9 mouse cellular contexts compared by ENCODE assay signal in the genomic region with DNA sequence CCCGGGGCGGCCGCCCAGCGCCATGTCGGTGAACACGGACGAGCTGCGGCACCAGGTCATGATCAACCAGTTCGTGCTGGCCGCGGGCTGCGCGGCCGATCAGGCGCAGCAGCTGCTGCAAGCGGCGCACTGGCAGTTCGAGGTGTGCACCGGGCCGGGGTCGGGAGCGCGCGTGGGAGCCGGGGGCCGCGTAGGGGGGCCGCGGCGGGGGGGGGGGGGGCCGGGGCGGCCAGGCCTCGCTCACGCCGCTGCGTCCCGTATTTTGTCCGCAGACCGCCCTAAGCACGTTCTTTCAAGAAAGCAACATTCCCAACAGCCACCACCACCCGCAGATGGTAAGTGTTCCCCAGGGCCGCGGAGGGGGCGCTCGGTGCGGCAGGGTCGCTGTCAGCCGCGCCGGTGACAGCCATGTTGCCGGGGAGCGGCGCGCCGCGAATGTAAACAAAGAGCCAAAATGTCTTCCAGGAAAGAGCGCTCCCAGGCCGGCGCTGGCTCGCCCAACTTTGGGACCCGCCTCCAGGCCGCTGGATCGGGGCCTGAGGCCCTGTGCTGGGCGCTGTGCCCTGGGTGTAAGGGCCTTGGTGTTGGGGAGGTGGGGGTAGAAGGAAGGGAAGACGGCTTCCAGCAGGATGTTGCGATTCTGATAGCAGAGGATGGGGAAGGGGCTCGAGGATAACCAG. TPM values are rescaled to one million over a fixed set of nuclear protein-coding genes. Genes with fewer than 3 reads are reported as not detected.
DNase-seq lines count a peak whose midpoint lies in the region; ATAC-seq and TF ChIP-seq lines count a peak whose summit lies in the region.
"Had no signal": no experiment of that assay in that cellular context is flagged by ENCODE, and none has a peak within 500 bp of the region (broad histone marks: within the 10 kb centered on the region; RNA-seq: fewer than 3 reads in every experiment).

No protein-coding gene starts in this region.

- H3K27ac ChIP-seq in heart, embryonic 16.5 days (ENCODE audit: low read length) = peak overlapping the region; percentile 94

- no peaks in the 10 kb centered on the region for H3K9me3 ChIP-seq in E14TG2a.4 (ENCODE audit: low read length)
- no peaks in the 10 kb centered on the region for H3K9me3 ChIP-seq in heart, embryonic 16.5 days (replicated peaks; ENCODE audit: control insufficient read depth, low read length)

- peak overlapping the region; percentile 94 for H3K9ac ChIP-seq in heart, embryonic 16.5 days (ENCODE audit: low read length)

- no peak for TF ChIP-seq CTCF in E14TG2a.4 (conservative IDR thresholded peaks at IDR 0.05; ENCODE audit: low read length)

- peak; percentile 18; the same call in 1 of the 2 replicates for ATAC-seq in erythroid progenitor cell, adult 5-6 weeks (replicated peaks; ENCODE audit: low FRiP score, poor library complexity, severe bottlenecking)
- ATAC-seq in heart, embryonic 16.5 days (replicated peaks; ENCODE audit: extremely low read depth, insufficient read depth, low FRiP score) = peak; percentile 24

- peak overlapping the region; percentile 94 for H3K4me3 ChIP-seq in E14TG2a.4 (replicated peaks; ENCODE audit: low read length)
- H3K4me3 ChIP-seq in heart, embryonic 16.5 days (ENCODE audit: low read length) = peak overlapping the region; percentile 95

- H3K4me2 ChIP-seq in heart, embryonic 16.5 days (ENCODE audit: low read depth, low read length) = peak overlapping the region; percentile 77

- H3K36me3 ChIP-seq in E14TG2a.4 (ENCODE audit: insufficient read depth, low read length) = peaks cover 39% of the 10 kb centered on the region
- H3K36me3 ChIP-seq in heart, embryonic 16.5 days (ENCODE audit: control insufficient read depth, insufficient read depth) = peaks cover 13% of the 10 kb centered on the region

- WGBS in heart, embryonic 16.5 days = 1% methylated on average over 43 of the region's 67 CpGs

- peak; percentile 51 for DNase-seq in brain, adult 2 months (ENCODE audit: low read depth, low spot score)
- DNase-seq in kidney, postnatal 36 days = peak; percentile 62 to 79
- peak; percentile 90 for DNase-seq in lung, postnatal 10 days
- peak; percentile 44 to 53 for DNase-seq in right cerebral cortex, adult 2 months (ENCODE audit: low spot score in 2 of 2)
- DNase-seq in urinary bladder, postnatal 25 days (ENCODE audit: low spot score) = peak; percentile 65

- H3K4me1 ChIP-seq in E14TG2a.4 (replicated peaks; ENCODE audit: low read depth, low read length) = peaks cover 74% of the 10 kb centered on the region
- peaks cover 36% of the 10 kb centered on the region for H3K4me1 ChIP-seq in heart, embryonic 16.5 days (ENCODE audit: control insufficient read depth, insufficient read depth, low read length)

- no peaks in the 10 kb centered on the region for H3K27me3 ChIP-seq in E14TG2a.4 (ENCODE audit: insufficient read depth, low read length)
- H3K27me3 ChIP-seq in heart, embryonic 16.5 days (ENCODE audit: control insufficient read depth, insufficient read depth, low read length) = no peaks in the 10 kb centered on the region

RNA-seq across cellular contexts. Expression of gene Ubald2, which starts 0.5 kb away (rescaled TPM):
- total RNA-seq in erythroid progenitor cell, adult 5-6 weeks (2015; ENCODE audit: low replicate concordance) = 153 and 187 TPM in 2 replicates
- total RNA-seq in erythroid progenitor cell, adult 5-6 weeks (2017; ENCODE audit: low replicate concordance) = 47.2 and 63.3 TPM in 2 replicates
- 29.2 and 35.4 TPM in 2 replicates for polyA plus RNA-seq in heart, embryonic 16.5 days (2015; fragmentation: Nextera tagmentation; extraction: Ambion mirVana)

RNA-seq across cellular contexts. Expression of gene Rnf157, which starts 21.6 kb away (rescaled TPM):
- 5.8 and 11.7 TPM in 2 replicates for total RNA-seq in erythroid progenitor cell, adult 5-6 weeks (2015; ENCODE audit: low replicate concordance)
- 9.2 and 9.8 TPM in 2 replicates for total RNA-seq in erythroid progenitor cell, adult 5-6 weeks (2017; ENCODE audit: low replicate concordance)
- 7.8 and 11.6 TPM in 2 replicates for polyA plus RNA-seq in heart, embryonic 16.5 days (2015; fragmentation: Nextera tagmentation; extraction: Ambion mirVana)

RNA-seq across cellular contexts. Expression of gene Qrich2, which starts 31.6 kb away (rescaled TPM):
- total RNA-seq in erythroid progenitor cell, adult 5-6 weeks (2015; ENCODE audit: low replicate concordance) = not detected in 2 replicates
- not detected in 2 replicates for total RNA-seq in erythroid progenitor cell, adult 5-6 weeks (2017; ENCODE audit: low replicate concordance)
- 0.07 TPM in 1 of 2 replicates, not detected in the other for polyA plus RNA-seq in heart, embryonic 16.5 days (2015; fragmentation: Nextera tagmentation; extraction: Ambion mirVana)
- total RNA-seq: hematopoietic stem cell, adult 5-6 weeks had no signal

RNA-seq across cellular contexts. Expression of gene Prpsap1, which starts 59.6 kb away (rescaled TPM):
- 10.8 and 15.9 TPM in 2 replicates for total RNA-seq in erythroid progenitor cell, adult 5-6 weeks (2015; ENCODE audit: low replicate concordance)
- total RNA-seq in erythroid progenitor cell, adult 5-6 weeks (2017; ENCODE audit: low replicate concordance) = 9.5 and 12.0 TPM in 2 replicates
- polyA plus RNA-seq in heart, embryonic 16.5 days (2015; fragmentation: Nextera tagmentation; extraction: Ambion mirVana) = 98.6 and 99.1 TPM in 2 replicates

Comparison
In these comparisons a context has a peak if more than half of its experiments do, and no peak if none do; other contexts are left out.
1. Peak in every context shown above with its lines: DNase-seq, ATAC-seq, H3K4me3 ChIP-seq and H3K27ac ChIP-seq.